Mouse (Mus musculus): ENCODE measurements around the gene Armh1.

GRCm38 (mm10) chr4:117277021-117277420, 25.1 kb upstream of the Armh1 start:
- TF ChIP-seq CTCF (IDR thresholded peaks at IDR 0.05; ENCODE audit: control insufficient read depth, insufficient read depth, insufficient read length), result no peak
- no peak for TF ChIP-seq MAX (IDR thresholded peaks at IDR 0.05)
- TF ChIP-seq FOSL1 (IDR thresholded peaks at IDR 0.05; ENCODE audit: insufficient read depth, low read length, poor library complexity, severe bottlenecking), result no peak
- TF ChIP-seq USF1 (IDR thresholded peaks at IDR 0.05; ENCODE audit: low read depth), result no peak
